Mouse (Mus musculus): ENCODE measurements around the gene Rapgef4.

The Rapgef4 gene

DNA sequence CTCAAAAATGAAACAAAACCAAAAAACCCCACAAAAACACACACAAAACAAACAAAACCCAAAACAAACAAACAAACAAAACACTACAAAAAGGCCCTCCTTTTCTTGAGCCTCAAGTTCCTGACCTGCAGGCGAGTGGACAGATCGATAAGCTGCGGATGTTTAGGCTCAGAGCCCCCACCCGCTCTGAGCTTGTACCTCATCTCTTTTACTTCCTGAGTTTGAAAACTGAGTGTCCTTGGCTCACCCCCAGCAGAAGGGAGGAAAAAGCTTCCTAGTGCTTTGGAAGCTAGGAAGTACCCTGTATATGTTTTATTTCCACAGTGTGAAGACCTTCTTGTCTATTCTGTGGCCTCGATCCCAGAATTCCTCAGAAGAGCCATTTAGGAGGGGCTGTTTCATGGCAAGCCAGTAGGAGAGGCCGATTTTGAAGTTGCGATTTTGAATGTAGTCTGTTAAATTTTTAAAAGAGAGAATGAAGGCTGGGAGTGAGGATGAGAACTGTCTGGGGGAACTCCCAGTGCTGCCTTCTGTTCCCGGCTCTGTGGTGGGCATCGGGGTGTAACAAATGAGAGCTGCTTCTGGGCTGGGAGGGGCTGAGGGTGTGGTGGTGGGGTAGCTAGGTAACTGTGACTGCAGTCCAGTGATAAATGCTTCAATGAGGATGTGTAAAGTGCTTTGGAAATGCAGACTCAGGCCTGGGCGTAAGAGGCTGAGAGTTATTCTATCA, 2.0 kb downstream of the Rapgef4 start:
- no peak for DNase-seq (ENCODE audit: low spot score in 2 of 2)

DNA sequence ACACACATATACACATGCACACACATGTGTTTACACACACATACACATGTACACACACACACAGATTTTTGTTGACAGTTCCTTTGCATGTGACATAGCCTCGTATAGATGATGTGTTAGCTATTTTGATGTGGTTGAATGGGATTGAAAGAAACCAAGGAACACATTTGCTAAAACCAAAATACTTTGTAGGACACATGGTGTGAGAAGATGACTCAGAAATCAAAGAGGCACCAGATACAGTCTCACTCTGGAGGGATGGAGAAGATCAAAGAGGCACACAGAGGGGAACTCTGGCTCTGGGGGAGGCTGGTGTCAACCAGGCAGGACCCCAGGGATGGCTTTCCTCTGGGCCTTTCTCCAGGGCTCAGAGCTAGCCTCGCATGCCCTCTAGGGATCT, 4.7 kb downstream of the Rapgef4 start:
- DNase-seq (ENCODE audit: low spot score in 2 of 2): no peak

DNA sequence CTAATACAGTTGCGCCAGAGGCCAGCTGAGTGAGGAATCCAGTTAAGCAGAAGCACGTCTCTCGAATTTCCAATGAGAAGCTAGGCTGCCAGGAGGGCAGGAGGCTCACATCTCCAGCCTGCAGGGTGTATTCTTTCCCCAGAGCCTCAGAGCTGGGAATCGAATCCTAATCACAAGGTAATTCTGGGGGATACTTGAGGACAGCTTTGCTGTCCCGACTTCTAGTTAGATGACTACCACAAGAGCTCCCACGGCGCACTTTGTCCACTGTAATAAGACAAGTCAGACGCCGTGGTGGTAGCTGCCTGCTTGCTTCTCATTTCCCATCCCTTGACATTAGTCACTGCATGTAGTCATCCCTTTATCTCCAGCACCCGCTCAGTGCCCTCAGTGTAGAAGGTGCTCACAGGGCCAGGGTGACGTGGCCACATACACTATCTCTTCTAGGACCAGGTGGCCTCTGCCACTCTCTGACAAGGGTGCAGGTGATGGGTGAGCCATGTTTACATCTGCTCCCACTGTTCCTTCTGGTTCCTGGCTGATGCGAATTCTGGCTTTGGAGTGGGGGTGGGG, 5.3 kb downstream of the Rapgef4 start:
- no peak for DNase-seq (ENCODE audit: low spot score in 2 of 2)

DNA sequence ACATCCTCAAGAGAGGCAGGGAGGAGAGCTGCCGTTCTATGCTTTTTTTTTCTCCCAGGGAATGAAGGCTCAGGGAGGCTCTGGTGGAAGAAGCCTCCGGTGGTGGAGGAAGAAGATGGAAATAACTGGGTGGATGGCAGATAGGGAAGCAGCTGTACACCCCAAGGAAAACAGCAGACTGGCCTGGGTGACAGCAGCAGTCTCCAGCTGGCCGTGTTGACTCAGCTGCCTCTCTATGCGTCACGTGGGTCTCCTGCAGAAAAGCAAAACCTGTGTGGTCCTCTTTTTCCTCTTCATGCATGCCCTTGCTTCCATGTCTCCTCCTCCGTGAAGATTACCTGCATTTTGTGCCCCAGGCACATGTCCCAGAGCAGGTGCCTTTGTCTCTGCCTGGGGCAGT, 7.5 kb downstream of the Rapgef4 start:
- DNase-seq (ENCODE audit: low spot score in 2 of 2): no peak

- DNase-seq (ENCODE audit: low spot score in 2 of 2): no peak
Observed at GRCm38 (mm10) chr2:71992129-71992528, 11.1 kb downstream of the Rapgef4 start.

- no peak for DNase-seq (ENCODE audit: low spot score in 2 of 2)
Observed at GRCm38 (mm10) chr2:71993729-71994423, 12.8 kb downstream of the Rapgef4 start.

- DNase-seq (ENCODE audit: low spot score in 2 of 2): no peak
Observed at GRCm38 (mm10) chr2:71998531-71998930, 17.5 kb downstream of the Rapgef4 start.

DNA sequence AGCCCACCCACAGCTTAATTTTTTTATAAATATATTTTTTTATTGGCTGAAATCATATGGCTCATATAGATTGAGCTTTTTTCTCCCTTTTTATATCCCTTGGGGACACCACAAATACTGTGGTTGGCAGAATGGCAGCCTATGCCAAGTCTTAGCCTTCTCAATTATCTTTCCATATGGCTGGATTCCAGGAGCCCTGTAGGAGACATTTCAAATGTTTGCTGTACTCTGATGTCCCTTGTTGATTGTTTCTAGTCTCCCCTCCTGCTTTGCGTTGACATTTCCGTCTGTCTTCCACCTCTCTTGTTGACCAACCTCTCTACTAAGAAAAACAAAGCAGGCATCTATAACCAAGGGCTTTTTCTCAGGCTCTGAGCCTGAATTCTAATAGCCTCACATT, 19.1 kb downstream of the Rapgef4 start:
- DNase-seq (ENCODE audit: low spot score in 2 of 2): no peak

- DNase-seq (ENCODE audit: low spot score in 2 of 2): no peak
Observed at GRCm38 (mm10) chr2:72002843-72003370, 21.9 kb downstream of the Rapgef4 start.

DNA sequence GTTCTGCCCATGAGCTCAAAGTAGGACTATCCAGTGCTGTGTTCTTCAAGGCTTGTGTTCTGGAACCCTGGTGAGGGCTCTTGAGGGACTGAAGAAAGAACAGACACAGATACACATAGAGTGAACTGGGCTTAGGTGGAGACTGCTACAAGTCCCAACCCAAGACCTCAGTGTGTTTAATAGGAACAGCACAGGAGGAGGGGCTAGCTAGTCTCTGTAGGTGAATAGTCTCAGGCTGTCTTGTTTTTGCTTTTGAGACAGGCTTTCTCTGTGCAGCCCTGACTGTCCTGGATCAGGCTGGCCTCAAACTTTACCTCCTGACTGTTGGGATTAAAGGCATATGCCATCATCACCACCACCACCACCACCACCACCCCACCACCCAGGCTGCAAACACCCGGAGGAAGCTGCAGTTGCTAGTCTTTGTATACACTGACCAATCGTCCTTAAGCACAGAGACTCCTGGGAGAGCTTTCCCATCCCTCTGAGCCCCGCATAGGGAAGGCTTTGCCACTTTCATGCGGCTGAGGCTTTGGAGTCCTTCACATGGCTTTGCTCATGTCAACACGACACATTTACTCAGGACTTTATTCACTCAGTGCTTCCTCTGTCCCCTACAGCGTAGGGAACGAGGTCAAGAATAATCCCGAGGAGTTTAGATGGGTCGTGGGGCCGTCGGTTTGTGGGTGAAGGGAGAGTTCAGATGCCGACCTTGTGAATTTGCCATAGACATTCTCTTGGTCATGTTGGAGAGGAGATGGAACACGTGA, 22.9 kb downstream of the Rapgef4 start:
- no peak for DNase-seq (ENCODE audit: low spot score in 2 of 2)

DNA sequence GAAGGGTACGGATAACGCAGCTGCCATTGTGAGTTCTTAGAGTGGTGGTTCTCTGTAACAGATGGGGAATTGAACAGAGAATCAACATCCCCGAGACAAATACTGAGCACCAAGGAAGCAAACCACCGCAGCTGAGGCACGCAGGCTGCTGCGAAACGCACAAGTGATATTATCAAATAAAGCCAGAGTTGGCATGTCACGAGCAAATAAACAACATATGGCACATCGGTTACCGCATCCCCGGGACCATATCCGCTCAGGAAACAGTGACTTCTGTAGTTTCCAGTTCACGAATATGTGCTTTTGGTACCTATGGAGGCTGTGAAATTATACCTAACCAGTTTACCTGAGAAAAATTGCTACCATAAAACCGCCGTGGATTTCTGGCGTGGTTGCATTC, 24.0 kb downstream of the Rapgef4 start:
- no peak for DNase-seq (ENCODE audit: low spot score in 2 of 2)

DNA sequence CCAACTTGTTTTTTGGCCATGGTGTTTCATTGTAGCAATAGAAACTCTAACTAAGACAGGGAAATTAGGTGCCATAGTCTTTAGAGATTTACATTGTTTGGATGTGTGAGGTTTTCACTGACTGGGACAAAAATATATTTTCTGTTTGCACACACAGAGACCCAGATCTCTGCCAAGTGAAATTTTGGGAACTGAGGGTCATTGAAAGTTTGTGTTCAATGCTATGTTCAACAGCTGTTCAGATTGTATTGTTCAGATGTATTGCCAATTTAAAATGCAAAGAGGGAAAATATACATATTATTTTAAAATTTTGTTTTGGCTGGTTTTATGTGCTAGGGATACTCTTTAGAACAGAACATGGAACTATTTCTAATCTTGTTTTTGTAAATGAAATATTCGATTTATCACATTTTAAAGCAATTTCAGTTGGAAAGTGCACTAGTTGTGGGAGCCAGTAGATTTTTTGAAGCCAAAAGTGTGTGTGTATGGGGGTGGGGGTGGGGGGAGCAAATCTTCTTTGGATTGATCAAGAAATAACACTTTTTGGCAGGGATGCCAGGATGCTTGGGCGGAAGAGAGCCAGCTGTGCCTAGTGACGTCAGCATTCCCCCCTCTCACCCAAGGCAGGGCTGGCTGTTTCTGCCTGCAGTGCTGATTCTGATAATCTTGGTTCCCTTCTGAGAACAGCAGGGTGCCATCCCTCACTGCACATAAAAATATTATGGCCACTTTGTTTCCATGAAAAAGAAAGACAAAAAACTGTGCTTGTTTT, 28.6 kb downstream of the Rapgef4 start:
- DNase-seq (ENCODE audit: low spot score in 2 of 2): no peak

GRCm38 (mm10) chr2:72015366-72015765, 34.3 kb downstream of the Rapgef4 start:
- no peak for DNase-seq (ENCODE audit: low spot score in 2 of 2)

- no peak for DNase-seq (ENCODE audit: low spot score in 2 of 2)
Observed at GRCm38 (mm10) chr2:72016013-72016412, 35.0 kb downstream of the Rapgef4 start.

DNA sequence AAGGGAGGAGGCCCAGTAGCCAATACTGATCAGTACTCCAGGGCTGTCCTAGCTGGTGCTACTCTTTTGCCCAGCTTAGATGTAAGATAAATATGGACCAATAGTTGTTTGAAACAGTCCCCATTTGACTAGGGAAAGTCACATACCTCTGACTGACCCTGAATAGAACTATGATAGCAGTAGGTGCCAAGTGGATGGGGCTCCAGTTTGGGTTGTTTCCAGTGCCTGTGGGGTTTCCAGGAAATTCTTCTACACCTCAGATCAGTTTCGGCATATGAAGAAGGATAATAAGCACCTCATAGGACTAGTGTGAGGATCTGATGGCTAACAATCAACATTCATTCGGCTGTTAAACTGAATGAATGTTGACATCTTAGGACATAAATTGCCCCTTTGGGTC, 36.1 kb downstream of the Rapgef4 start:
- no peak for DNase-seq (ENCODE audit: low spot score in 2 of 2)

DNA sequence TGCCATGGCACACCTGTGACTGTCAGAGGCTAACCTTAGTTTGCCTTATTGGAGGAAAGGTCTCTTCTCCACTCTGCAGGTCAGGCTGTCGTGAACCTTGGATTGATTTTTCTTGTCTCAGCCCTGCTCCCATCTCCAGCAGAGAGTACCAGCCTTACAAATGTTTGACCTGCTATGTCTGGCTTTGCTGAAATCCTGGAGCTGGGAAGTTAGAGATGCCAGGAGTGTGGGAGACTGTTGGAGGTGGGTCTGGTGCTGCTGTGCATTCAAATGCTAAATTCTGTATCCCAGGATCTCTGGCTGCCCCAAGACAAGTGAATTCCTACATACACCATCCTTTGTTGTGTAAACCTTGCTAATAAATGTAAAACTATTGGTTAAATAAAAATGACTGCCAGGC, 37.7 kb downstream of the Rapgef4 start:
- no peak for DNase-seq (ENCODE audit: low spot score in 2 of 2)

GRCm38 (mm10) chr2:72020755-72021154, 39.7 kb downstream of the Rapgef4 start:
- DNase-seq (ENCODE audit: low spot score in 2 of 2): no peak

- DNase-seq (ENCODE audit: low spot score in 2 of 2): no peak
Observed at GRCm38 (mm10) chr2:72021440-72021839, 40.4 kb downstream of the Rapgef4 start.

- no peak for DNase-seq (ENCODE audit: low spot score in 2 of 2)
Observed at GRCm38 (mm10) chr2:72021845-72022244, 40.8 kb downstream of the Rapgef4 start.

- no peak for DNase-seq (ENCODE audit: low spot score in 2 of 2)
Observed at GRCm38 (mm10) chr2:72023791-72024190, 42.8 kb downstream of the Rapgef4 start.

DNA sequence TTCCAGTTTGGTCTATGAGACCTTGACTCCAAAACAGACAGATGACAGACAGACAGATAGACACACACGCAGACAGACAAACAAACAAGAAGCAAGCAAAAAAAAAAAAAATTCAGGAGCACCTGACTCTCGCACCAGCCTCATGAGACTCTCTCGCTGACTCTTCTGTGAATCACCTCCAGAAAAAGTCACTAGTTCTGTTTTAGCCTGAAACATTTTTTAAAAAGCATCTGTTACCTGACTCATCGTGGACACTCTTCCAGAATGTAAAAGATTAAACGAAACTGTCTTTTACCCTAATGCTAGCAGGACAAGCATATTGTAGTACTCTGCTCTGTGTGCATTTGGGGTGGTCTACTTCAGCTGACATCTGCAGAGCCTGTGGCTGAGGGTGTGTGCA, 44.6 kb downstream of the Rapgef4 start:
- DNase-seq (ENCODE audit: low spot score in 2 of 2): no peak
